Comparison of ENCODE assay signal across 26 mouse cellular contexts in the genomic region with DNA sequence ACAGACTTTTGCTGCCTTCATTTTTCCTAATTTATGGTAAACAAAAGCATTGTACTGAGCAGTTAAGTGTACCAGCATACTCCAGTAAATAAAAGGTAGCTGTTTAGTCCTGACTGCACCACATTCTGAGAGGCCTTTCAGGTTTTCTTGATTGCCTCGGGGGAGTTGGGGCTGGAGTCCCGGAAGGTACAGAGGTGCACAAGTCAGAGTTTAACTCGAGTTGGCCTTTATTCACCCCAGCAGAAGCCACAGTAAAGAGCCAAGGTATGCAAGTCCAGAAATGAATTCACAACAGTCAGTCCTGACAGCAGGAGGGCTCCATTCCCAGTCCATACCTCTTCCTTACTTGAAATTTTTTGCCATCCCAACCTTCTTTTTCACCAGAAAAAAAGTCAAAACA.
DNase-seq lines count a peak whose midpoint lies in the region; ATAC-seq and TF ChIP-seq lines count a peak whose summit lies in the region.
"Had no signal": no experiment of that assay in that cellular context is flagged by ENCODE, and none has a peak within 500 bp of the region (broad histone marks: within the 10 kb centered on the region; RNA-seq: fewer than 3 reads in every experiment).

No protein-coding gene starts in this region.

- no peaks in the 10 kb centered on the region for H3K27me3 ChIP-seq in kidney, embryonic 15.5 days
- H3K27me3 ChIP-seq in kidney, postnatal 0 days (ENCODE audit: insufficient read depth, low read length) = no peaks in the 10 kb centered on the region
- H3K27me3 ChIP-seq: CH12.LX; embryonic facial prominence, embryonic 12.5 days; embryonic facial prominence, embryonic 15.5 days; heart, embryonic 12.5 days; heart, embryonic 15.5 days; hindbrain, embryonic 15.5 days; Patski had no signal

- H3K4me3 ChIP-seq in kidney, embryonic 15.5 days (replicated peaks) = no peak overlapping the region
- H3K4me3 ChIP-seq in kidney, postnatal 0 days (replicated peaks; ENCODE audit: low read depth, low read length) = no peak overlapping the region
- H3K4me3 ChIP-seq: embryonic facial prominence, embryonic 12.5 days; embryonic facial prominence, embryonic 15.5 days; heart, embryonic 12.5 days; heart, embryonic 15.5 days; hindbrain, embryonic 15.5 days had no signal

- no peak overlapping the region for H3K9ac ChIP-seq in kidney, embryonic 15.5 days
- H3K9ac ChIP-seq in kidney, postnatal 0 days (ENCODE audit: low read depth, low read length) = no peak overlapping the region
- H3K9ac ChIP-seq: embryonic facial prominence, embryonic 12.5 days; embryonic facial prominence, embryonic 15.5 days; heart, embryonic 12.5 days; heart, embryonic 15.5 days; hindbrain, embryonic 15.5 days had no signal

- no peaks in the 10 kb centered on the region for H3K36me3 ChIP-seq in kidney, embryonic 15.5 days
- H3K36me3 ChIP-seq in kidney, postnatal 0 days (ENCODE audit: insufficient read depth, low read length) = no peaks in the 10 kb centered on the region
- H3K36me3 ChIP-seq: embryonic facial prominence, embryonic 12.5 days; embryonic facial prominence, embryonic 15.5 days; G1E; heart, embryonic 12.5 days; heart, embryonic 15.5 days; hindbrain, embryonic 15.5 days had no signal

- DNase-seq in kidney, adult 11 months = peak; percentile 44
- DNase-seq in kidney, adult 8-10 months = peak; percentile 23 to 48
- peak; percentile 12 for DNase-seq in kidney, postnatal 0 days (ENCODE audit: low spot score)
- DNase-seq in kidney, postnatal 25 days = peak; percentile 17 to 51
- no peak for DNase-seq in spleen, postnatal 36 days (ENCODE audit: low spot score in 2 of 2)
- no peak for DNase-seq in urinary bladder, postnatal 25 days (ENCODE audit: low spot score)
- DNase-seq in heart, postnatal 4 days = no peak
- DNase-seq: adrenal gland, postnatal 10 days; adrenal gland, postnatal 36 days; B cell, adult 2 months; cerebellum, adult 18-20 months; cerebellum, adult 9-10 months; cerebellum, postnatal 14 days; gastrocnemius, postnatal 25 days; heart, postnatal 10 days; heart, postnatal 36 days had no signal

- H3K4me1 ChIP-seq in kidney, embryonic 15.5 days = no peaks in the 10 kb centered on the region
- H3K4me1 ChIP-seq in kidney, postnatal 0 days (replicated peaks; ENCODE audit: insufficient read depth, low read length) = no peaks in the 10 kb centered on the region
- H3K4me1 ChIP-seq: embryonic facial prominence, embryonic 12.5 days; embryonic facial prominence, embryonic 15.5 days; heart, embryonic 12.5 days; heart, embryonic 15.5 days; hindbrain, embryonic 15.5 days had no signal

- H3K27ac ChIP-seq in kidney, embryonic 15.5 days = no peak overlapping the region
- H3K27ac ChIP-seq in kidney, postnatal 0 days = no peak overlapping the region
- H3K27ac ChIP-seq: embryonic facial prominence, embryonic 12.5 days; embryonic facial prominence, embryonic 15.5 days; heart, embryonic 15.5 days; hindbrain, embryonic 15.5 days had no signal

- TF ChIP-seq CTCF in kidney, postnatal 0 days (IDR thresholded peaks at IDR 0.05; ENCODE audit: low read depth) = no peak

- no peak for ATAC-seq in kidney, embryonic 15.5 days (replicated peaks; ENCODE audit: low FRiP score)
- no peak for ATAC-seq in kidney, postnatal 0 days (replicated peaks; ENCODE audit: low FRiP score, low read depth)
- ATAC-seq: forebrain, embryonic 14.5 days; Patski had no signal

- no peak overlapping the region for H3K4me2 ChIP-seq in kidney, embryonic 15.5 days
- H3K4me2 ChIP-seq in kidney, postnatal 0 days (ENCODE audit: low read length) = no peak overlapping the region
- H3K4me2 ChIP-seq: embryonic facial prominence, embryonic 12.5 days; embryonic facial prominence, embryonic 15.5 days; heart, embryonic 12.5 days; heart, embryonic 15.5 days; hindbrain, embryonic 15.5 days had no signal

- WGBS in kidney, embryonic 15.5 days = 53% methylated on average over 3 of the region's 3 CpGs
- WGBS in kidney, postnatal 0 days = 49% methylated on average over 3 of the region's 3 CpGs

- H3K9me3 ChIP-seq in kidney, embryonic 15.5 days (replicated peaks) = no peaks in the 10 kb centered on the region
- H3K9me3 ChIP-seq in kidney, postnatal 0 days (replicated peaks; ENCODE audit: low read length) = no peaks in the 10 kb centered on the region
- H3K9me3 ChIP-seq: embryonic facial prominence, embryonic 12.5 days; embryonic facial prominence, embryonic 15.5 days; G1E; heart, embryonic 12.5 days; heart, embryonic 15.5 days; hindbrain, embryonic 15.5 days had no signal

Comparison
In these comparisons a context has a peak if more than half of its experiments do, and no peak if none do; other contexts are left out.
1. DNase-seq: peak in kidney, adult 11 months (single experiment), kidney, adult 8-10 months (2 of 2), kidney, postnatal 0 days (single experiment) and kidney, postnatal 25 days (2 of 2); none in spleen, postnatal 36 days (0 of 2), urinary bladder, postnatal 25 days (single experiment) and heart, postnatal 4 days (single experiment).